Mouse (Mus musculus): ENCODE data around the gene Dnajb3. TPM values are rescaled to one million over a fixed set of nuclear protein-coding genes. Genes with fewer than 3 reads are reported as not detected.
"Not testable (repeated sequence)": the region's sequence is repeated elsewhere in the genome, so short reads cannot be mapped to it uniquely, and the experiment has no call there.

The Dnajb3 gene
- total and polyA plus RNA-seq, 2 experiments = not detected

GRCm38 (mm10) chr1:88197443-88197842, 8.1 kb downstream of the Dnajb3 start:
- Histone ChIP-seq H3K4me3 (ENCODE audit: insufficient read depth, low read depth, low read length) (no peak overlapping the region), H3K79me2 (ENCODE audit: control insufficient read depth, insufficient read depth, low read length) (peaks cover 32% of the 10 kb centered on the region), H3K36me3 (ENCODE audit: control insufficient read depth, insufficient read depth, low read length) (peaks cover 10% of the 10 kb centered on the region), H3K27me3 (ENCODE audit: control insufficient read depth, insufficient read depth, low read length) (no peaks in the 10 kb centered on the region), H3K9ac (ENCODE audit: low read depth, low read length) (no peak overlapping the region), H3K27ac (replicated peaks; ENCODE audit: insufficient read depth, low read depth, low read length) (no peak overlapping the region), H3K4me1 (ENCODE audit: control insufficient read depth, insufficient read depth, low read length) (peaks cover 19% of the 10 kb centered on the region)
- TF ChIP-seq CTCF (IDR thresholded peaks at IDR 0.05; ENCODE audit: low read depth, low read length) (no peak), POLR2A (IDR thresholded peaks at IDR 0.05; ENCODE audit: extremely low read depth, insufficient read depth, low read length) (no peak)
- 42% methylated on average over 3 of the region's 3 CpGs for WGBS
- DNase-seq (ENCODE audit: extremely low read depth, low read depth, low spot score) = no peak

- Histone ChIP-seq H3K4me3 (ENCODE audit: insufficient read depth, low read depth, low read length) (no peak overlapping the region), H3K27ac (replicated peaks; ENCODE audit: insufficient read depth, low read depth, low read length) (no peak overlapping the region), H3K27me3 (ENCODE audit: control insufficient read depth, insufficient read depth, low read length) (no peaks in the 10 kb centered on the region), H3K9ac (ENCODE audit: low read depth, low read length) (no peak overlapping the region), H3K4me1 (ENCODE audit: control insufficient read depth, insufficient read depth, low read length) (peaks cover 21% of the 10 kb centered on the region), H3K79me2 (ENCODE audit: control insufficient read depth, insufficient read depth, low read length) (peaks cover 40% of the 10 kb centered on the region), H3K36me3 (ENCODE audit: control insufficient read depth, insufficient read depth, low read length) (peaks cover 10% of the 10 kb centered on the region)
- 24% methylated on average over 1 of the region's 1 CpGs for WGBS
- DNase-seq (ENCODE audit: extremely low read depth, low read depth, low spot score) = peak; percentile 86
- no peak for TF ChIP-seq POLR2A (IDR thresholded peaks at IDR 0.05; ENCODE audit: extremely low read depth, insufficient read depth, low read length)
- no peak for TF ChIP-seq CTCF (IDR thresholded peaks at IDR 0.05; ENCODE audit: low read depth, low read length)
These were observed 9.9 kb downstream of the Dnajb3 start for GRCm38 (mm10) chr1:88195687-88196086.

DNA sequence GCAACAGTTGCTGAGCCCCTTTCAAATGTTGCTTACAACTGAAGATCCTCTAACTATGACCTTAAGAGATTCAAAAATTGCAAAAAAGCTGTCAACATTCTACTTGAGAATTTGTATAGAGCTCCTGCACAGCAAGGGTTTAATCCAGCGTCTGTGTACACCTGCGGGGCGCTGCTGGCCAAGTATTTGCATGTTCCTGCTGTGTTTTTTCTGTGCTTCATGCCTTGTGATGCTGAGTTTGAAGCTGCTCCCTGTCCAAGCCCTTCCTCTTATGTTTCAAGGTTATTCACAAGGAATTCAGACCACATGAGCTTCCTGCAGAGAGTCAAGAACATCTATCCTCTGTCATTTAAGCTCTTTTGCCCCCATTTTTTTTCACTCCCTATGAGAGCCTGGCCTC, 13.4 kb downstream of the Dnajb3 start:
- H3K4me3 ChIP-seq (ENCODE audit: insufficient read depth, low read depth, low read length) = no peak overlapping the region
- H3K4me1 ChIP-seq (ENCODE audit: control insufficient read depth, insufficient read depth, low read length) = peaks cover 23% of the 10 kb centered on the region
- no peaks in the 10 kb centered on the region for H3K27me3 ChIP-seq (ENCODE audit: control insufficient read depth, insufficient read depth, low read length)
- no peak for DNase-seq (ENCODE audit: extremely low read depth, low read depth, low spot score)
- no peak overlapping the region for H3K27ac ChIP-seq (replicated peaks; ENCODE audit: insufficient read depth, low read depth, low read length)
- peaks cover 44% of the 10 kb centered on the region for H3K79me2 ChIP-seq (ENCODE audit: control insufficient read depth, insufficient read depth, low read length)
- WGBS = 88% methylated on average over 3 of the region's 3 CpGs
- TF ChIP-seq POLR2A (IDR thresholded peaks at IDR 0.05; ENCODE audit: extremely low read depth, insufficient read depth, low read length) = no peak
- TF ChIP-seq CTCF (IDR thresholded peaks at IDR 0.05; ENCODE audit: low read depth, low read length) = no peak
- H3K9ac ChIP-seq (ENCODE audit: low read depth, low read length) = no peak overlapping the region
- peaks cover 25% of the 10 kb centered on the region for H3K36me3 ChIP-seq (ENCODE audit: control insufficient read depth, insufficient read depth, low read length)

DNA sequence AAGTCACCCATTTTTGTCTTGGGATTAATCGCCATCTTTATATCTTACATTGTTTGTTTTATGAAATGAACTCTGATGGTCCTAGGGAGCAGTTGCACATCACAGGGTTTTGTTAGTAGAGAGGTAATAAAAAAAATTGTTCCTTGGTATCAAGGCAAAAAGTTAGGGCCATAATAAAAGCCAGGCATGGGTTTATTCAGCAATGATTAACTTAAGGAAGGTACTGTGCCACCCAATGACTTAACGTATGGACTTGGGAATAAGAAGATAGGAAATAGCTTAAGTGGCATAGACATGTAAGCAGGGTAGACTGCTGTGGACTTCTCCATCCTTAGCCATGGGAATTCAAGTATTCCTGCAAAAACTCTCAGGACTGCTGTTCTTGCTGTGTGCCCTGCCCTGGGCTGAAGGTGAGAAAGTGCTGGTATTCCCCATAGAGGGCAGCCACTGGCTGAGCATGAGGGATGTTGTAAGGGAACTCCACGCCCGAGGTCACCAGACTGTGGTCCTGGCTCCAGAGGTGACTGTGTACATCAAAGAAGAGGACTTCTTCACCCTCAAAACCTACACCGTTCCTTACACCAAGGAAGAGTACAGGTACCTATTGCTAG, 19.2 kb downstream of the Dnajb3 start:
- peaks cover 22% of the 10 kb centered on the region; the same call in 1 of the 2 replicates for H3K79me2 ChIP-seq (ENCODE audit: control insufficient read depth, insufficient read depth, low read length)
- 58% methylated on average over 5 of the region's 5 CpGs for WGBS
- TF ChIP-seq CTCF (IDR thresholded peaks at IDR 0.05; ENCODE audit: low read depth, low read length) (no peak), POLR2A (IDR thresholded peaks at IDR 0.05; ENCODE audit: extremely low read depth, insufficient read depth, low read length) (no peak)
- peak; percentile 47 for DNase-seq (ENCODE audit: extremely low read depth, low read depth, low spot score)
- H3K36me3 ChIP-seq (ENCODE audit: control insufficient read depth, insufficient read depth, low read length) = peaks cover 32% of the 10 kb centered on the region
- peaks cover 9% of the 10 kb centered on the region; the same call in 1 of the 2 replicates for H3K4me1 ChIP-seq (ENCODE audit: control insufficient read depth, insufficient read depth, low read length)
- H3K9ac ChIP-seq (ENCODE audit: low read depth, low read length) = no peak overlapping the region
- no peaks in the 10 kb centered on the region for H3K27me3 ChIP-seq (ENCODE audit: control insufficient read depth, insufficient read depth, low read length)
- no peak overlapping the region for H3K4me3 ChIP-seq (ENCODE audit: insufficient read depth, low read depth, low read length)
- no peak overlapping the region for H3K27ac ChIP-seq (replicated peaks; ENCODE audit: insufficient read depth, low read depth, low read length)

GRCm38 (mm10) chr1:88179657-88180056, 25.9 kb downstream of the Dnajb3 start:
- Histone ChIP-seq H3K9ac (ENCODE audit: low read depth, low read length) (no peak overlapping the region), H3K27me3 (ENCODE audit: control insufficient read depth, insufficient read depth, low read length) (no peaks in the 10 kb centered on the region), H3K27ac (replicated peaks; ENCODE audit: insufficient read depth, low read depth, low read length) (peak overlapping the region; percentile 91), H3K4me1 (ENCODE audit: control insufficient read depth, insufficient read depth, low read length) (peaks cover 26% of the 10 kb centered on the region), H3K79me2 (ENCODE audit: control insufficient read depth, insufficient read depth, low read length) (peaks cover 9% of the 10 kb centered on the region; the same call in 1 of the 2 replicates), H3K4me3 (ENCODE audit: insufficient read depth, low read depth, low read length) (no peak overlapping the region), H3K36me3 (ENCODE audit: control insufficient read depth, insufficient read depth, low read length) (peaks cover 15% of the 10 kb centered on the region)
- DNase-seq (ENCODE audit: extremely low read depth, low read depth, low spot score) = peak; percentile 99
- TF ChIP-seq CTCF (IDR thresholded peaks at IDR 0.05; ENCODE audit: low read depth, low read length) (no peak), POLR2A (IDR thresholded peaks at IDR 0.05; ENCODE audit: extremely low read depth, insufficient read depth, low read length) (no peak)
- WGBS = 70% methylated on average over 1 of the region's 1 CpGs

GRCm38 (mm10) chr1:88172190-88172589, 33.4 kb downstream of the Dnajb3 start:
- DNase-seq (ENCODE audit: extremely low read depth, low read depth, low spot score) = peak; percentile 94
- 21% methylated on average over 6 of the region's 7 CpGs for WGBS
- not testable (repeated sequence) for H3K9ac ChIP-seq (ENCODE audit: low read depth, low read length); H3K27ac ChIP-seq (replicated peaks; ENCODE audit: insufficient read depth, low read depth, low read length); H3K27me3 ChIP-seq (ENCODE audit: control insufficient read depth, insufficient read depth, low read length); H3K4me3 ChIP-seq (ENCODE audit: insufficient read depth, low read depth, low read length)
- peaks cover 12% of the 10 kb centered on the region; the same call in 1 of the 2 replicates for H3K79me2 ChIP-seq (ENCODE audit: control insufficient read depth, insufficient read depth, low read length)
- peaks cover 11% of the 10 kb centered on the region for H3K36me3 ChIP-seq (ENCODE audit: control insufficient read depth, insufficient read depth, low read length)
- peaks cover 19% of the 10 kb centered on the region for H3K4me1 ChIP-seq (ENCODE audit: control insufficient read depth, insufficient read depth, low read length)
